Mouse (Mus musculus): ENCODE results near the gene Sytl2.

GRCm38 (mm10) chr7:90319446-90319845, 17.4 kb downstream of the Sytl2 start:
- TF ChIP-seq GATA1 (IDR thresholded peaks at IDR 0.05; ENCODE audit: low read length) (no peak), TAL1 (IDR thresholded peaks at IDR 0.05; ENCODE audit: low read length) (no peak)
